Mouse (Mus musculus) erythroid progenitor cell, adult 5-6 weeks (primary cell): ENCODE data around the gene Galnt18. TPM values are rescaled to one million over a fixed set of nuclear protein-coding genes. Genes with fewer than 3 reads are reported as not detected.

Source experiments
- ATAC-seq: replicated peaks from 2 replicates; pipeline ENCODE4 v1.8.0; 2016; ENCODE audit warnings: moderate number of reproducible peaks, mild to moderate bottlenecking, moderate TSS enrichment, inconsistent platforms; ENCODE audit not compliant: poor library complexity, low FRiP score, severe bottlenecking
- total RNA-seq, 2 experiments: library from RNA; stranded (forward) in 1 of 2; stranded (reverse) in 1 of 2; fragments of 150-400 nt in 1 of 2; fragments of 186-747, 209-891 nt in 1 of 2; gene quantifications; 2 replicates each; pipeline versions ENCODE4 v1.2.3 to v1.2.4; 2015 to 2017; ENCODE audit warnings: low replicate concordance in 2 of 2

The Galnt18 gene
- total RNA-seq, 2 experiments from 2014 or later: not detected

GRCm38 (mm10) chr7:111509167-111509854 lies 270.5 kb downstream of the Galnt18 start:
- no peak for ATAC-seq

GRCm38 (mm10) chr7:111500616-111501015 lies 279.2 kb downstream of the Galnt18 start:
- no peak for ATAC-seq

- ATAC-seq: no peak
These were observed 280.5 kb downstream of the Galnt18 start for GRCm38 (mm10) chr7:111499255-111499790.

- no peak for ATAC-seq
These were observed 282.6 kb downstream of the Galnt18 start for GRCm38 (mm10) chr7:111497191-111497590.

GRCm38 (mm10) chr7:111492242-111492949 lies 287.4 kb downstream of the Galnt18 start:
- ATAC-seq: no peak

GRCm38 (mm10) chr7:111491566-111491965 lies 288.2 kb downstream of the Galnt18 start:
- ATAC-seq: no peak

- no peak for ATAC-seq
These were observed 292.9 kb downstream of the Galnt18 start for GRCm38 (mm10) chr7:111486811-111487333.

GRCm38 (mm10) chr7:111483896-111484295 lies 295.9 kb downstream of the Galnt18 start:
- ATAC-seq: no peak

- no peak for ATAC-seq
These were observed 296.5 kb downstream of the Galnt18 start for GRCm38 (mm10) chr7:111483321-111483720.

- no peak for ATAC-seq
These were observed 312.1 kb downstream of the Galnt18 start for GRCm38 (mm10) chr7:111467715-111468114.

GRCm38 (mm10) chr7:111466720-111467119 lies 313.1 kb downstream of the Galnt18 start:
- ATAC-seq: no peak

GRCm38 (mm10) chr7:111466121-111466520 lies 313.7 kb downstream of the Galnt18 start:
- no peak for ATAC-seq

GRCm38 (mm10) chr7:111459716-111460115 lies 320.1 kb downstream of the Galnt18 start:
- no peak for ATAC-seq

- ATAC-seq: no peak
These were observed 323.8 kb downstream of the Galnt18 start for GRCm38 (mm10) chr7:111456007-111456406.

GRCm38 (mm10) chr7:111455541-111455940 lies 324.2 kb downstream of the Galnt18 start:
- no peak for ATAC-seq

- ATAC-seq: no peak
These were observed 327.8 kb downstream of the Galnt18 start for GRCm38 (mm10) chr7:111452000-111452399.

- ATAC-seq: no peak
These were observed 329.3 kb downstream of the Galnt18 start for GRCm38 (mm10) chr7:111450286-111451095.

- ATAC-seq: no peak
These were observed 346.6 kb downstream of the Galnt18 start for GRCm38 (mm10) chr7:111433173-111433572.

GRCm38 (mm10) chr7:111427392-111427791 lies 352.4 kb downstream of the Galnt18 start:
- no peak for ATAC-seq
